Mouse (Mus musculus) ES-E14 (cell line): ENCODE data around the gene Fkbp10.

Source experiments
- CHD2 ChIP-seq: IDR thresholded peaks from 2 replicates; pipeline ENCODE4 v1.6.1; 2014; ENCODE audit warnings: mild to moderate bottlenecking, low read depth, low read length, inconsistent platforms
- HCFC1 ChIP-seq: IDR thresholded peaks from 2 replicates; pipeline ENCODE4 v1.6.1; 2012; ENCODE audit warnings: low read length, inconsistent platforms, borderline replicate concordance; ENCODE audit not compliant: insufficient read depth
- ZC3H11A ChIP-seq: IDR thresholded peaks from 2 replicates; pipeline ENCODE4 v1.6.1; 2012; ENCODE audit warnings: low read depth, mild to moderate bottlenecking, inconsistent platforms, low read length, borderline replicate concordance

DNA sequence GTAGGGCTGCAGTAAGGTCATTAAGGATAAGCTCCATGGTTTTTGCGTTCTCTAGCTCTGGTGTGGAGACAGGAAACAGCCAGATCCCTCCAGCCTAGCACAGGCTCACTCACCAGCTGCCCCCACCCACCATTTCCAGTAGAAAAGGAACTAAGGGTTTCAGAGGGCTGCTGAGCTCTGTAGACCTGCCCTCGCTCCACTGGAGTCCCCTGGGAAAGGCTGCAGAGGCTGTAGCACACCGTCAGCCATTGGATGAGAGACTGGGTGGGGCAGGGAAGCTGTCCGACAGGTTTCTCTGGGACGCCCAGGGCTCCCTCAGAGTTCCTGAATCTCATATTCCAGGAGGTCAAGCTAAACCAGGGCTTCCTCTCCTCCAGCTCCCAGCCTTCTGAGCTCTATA is 28.9 kb upstream of the Fkbp10 start:
- TF ChIP-seq CHD2 (no peak), HCFC1 (no peak), ZC3H11A (no peak)
